Mouse (Mus musculus) G1E (cell line): Measurements from ENCODE around the gene Dnah7a.

Experiments
- CTCF ChIP-seq: IDR thresholded peaks from 2 replicates; pipeline ENCODE4 v1.5.1; 2012; ENCODE audit warnings: low read depth, low read length, inconsistent platforms, mixed read lengths
- GATA1 ChIP-seq: IDR thresholded peaks from 2 replicates; pipeline ENCODE4 v1.6.1; 2012; ENCODE audit warnings: borderline replicate concordance, low read length, inconsistent platforms, mixed read lengths
- GATA2 ChIP-seq: IDR thresholded peaks from 2 replicates; pipeline ENCODE4 v1.6.1; 2012; ENCODE audit warnings: low read depth, low read length, inconsistent platforms, borderline replicate concordance
- TAL1 ChIP-seq: conservative IDR thresholded peaks from 2 replicates; pipeline ENCODE4 v1.6.1; 2012; ENCODE audit warnings: low read depth, low read length, inconsistent platforms, mixed read lengths

GRCm38 (mm10) chr1:53711069-53711468, 4.5 kb upstream of the Dnah7a start:
- TF ChIP-seq CTCF, result no peak
- no peak for TF ChIP-seq GATA1
- TF ChIP-seq GATA2, result no peak
- no peak for TF ChIP-seq TAL1
